Mouse (Mus musculus): ENCODE data around the gene Cln5.

The Cln5 gene

DNA sequence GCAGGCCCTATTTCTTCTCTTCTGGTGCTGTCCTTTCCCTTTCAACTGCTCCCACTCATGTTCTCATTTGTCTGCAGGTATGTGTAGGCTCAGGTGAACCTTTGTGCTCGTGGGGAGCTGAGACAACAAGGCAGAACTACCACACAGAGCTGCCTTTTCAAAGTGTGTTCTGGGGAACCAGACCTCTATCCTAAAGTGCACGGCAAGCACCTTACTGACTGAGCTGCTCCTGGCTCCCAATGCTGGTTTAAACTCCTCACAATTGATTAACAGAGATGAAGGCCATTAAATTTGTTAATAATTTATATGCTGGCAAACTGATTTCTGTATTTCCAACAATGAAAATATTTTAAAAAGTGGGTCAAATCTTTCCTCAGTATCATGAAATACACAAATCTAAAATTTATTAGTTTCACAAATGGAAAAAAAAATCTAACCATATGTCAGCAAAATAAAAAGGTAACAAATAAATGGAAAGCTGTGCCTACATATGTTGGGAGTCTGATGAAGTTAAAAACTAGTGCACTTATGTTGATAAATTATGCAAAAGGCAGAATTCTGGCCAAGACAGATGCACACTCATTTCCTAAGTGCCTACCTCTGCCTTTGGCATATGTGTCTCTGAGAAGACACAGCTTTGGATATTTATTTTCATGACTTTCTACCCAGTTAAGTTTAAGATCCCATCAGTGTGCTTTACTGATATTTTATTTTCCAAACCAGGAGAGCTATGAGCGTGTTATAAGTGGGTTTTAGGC is 42.8 kb downstream of the Cln5 start:
- DNase-seq (ENCODE audit: low spot score in 2 of 2): no peak

DNA sequence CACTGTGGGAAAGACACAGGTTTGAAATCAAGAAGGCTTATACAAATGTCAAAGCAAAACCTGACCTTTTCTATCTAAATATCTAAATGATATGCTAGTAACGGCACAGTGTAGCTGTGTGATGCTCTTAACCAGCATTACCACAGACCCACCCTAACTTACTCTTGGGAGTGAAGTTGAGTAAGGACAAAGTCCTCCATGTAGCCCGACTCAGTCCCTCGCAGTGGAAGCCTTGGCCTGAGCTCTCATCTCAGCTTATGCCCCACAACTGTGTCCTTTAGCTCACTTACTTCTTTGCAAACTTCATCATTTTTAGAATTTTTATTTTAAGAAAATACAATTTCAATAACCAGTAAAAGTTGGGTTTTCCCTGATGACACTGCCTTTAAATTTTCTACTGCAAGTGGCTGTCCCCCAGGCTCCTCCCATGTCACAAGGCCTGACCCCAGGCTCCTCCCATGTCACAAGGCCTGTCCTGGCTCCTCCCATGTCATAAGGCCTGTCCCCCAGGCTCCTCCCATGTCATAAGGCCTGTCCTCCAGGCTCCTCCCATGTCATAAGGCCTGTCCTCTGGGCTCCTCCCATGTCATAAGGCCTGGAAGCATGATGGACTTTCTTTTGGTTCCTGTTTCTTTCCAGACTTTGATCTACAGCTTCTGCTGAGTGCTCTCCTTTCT is 45.1 kb downstream of the Cln5 start:
- DNase-seq (ENCODE audit: low spot score in 2 of 2): no peak

DNA sequence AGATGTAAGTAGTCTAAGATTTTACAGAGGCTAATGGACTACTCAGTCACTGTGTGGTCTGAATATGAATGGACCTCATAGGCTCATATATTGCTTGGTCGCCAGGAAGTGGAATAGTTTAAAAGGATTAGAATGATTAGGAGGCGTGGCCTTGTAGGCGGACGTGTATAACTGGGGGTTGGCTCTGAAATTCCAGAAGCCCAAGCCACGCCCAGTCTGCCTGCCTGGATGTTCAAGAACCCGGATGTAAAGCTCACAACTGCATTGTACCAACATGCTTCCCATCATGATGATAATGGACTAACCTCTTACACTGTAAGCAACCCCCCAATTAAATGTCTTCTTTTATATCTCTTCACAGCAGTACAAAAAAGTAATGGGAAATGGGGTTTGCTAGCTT is 55.7 kb downstream of the Cln5 start:
- no peak for DNase-seq (ENCODE audit: low spot score in 2 of 2)

Measured in frontal cortex, postnatal 25 days (tissue).